In genomic region chr11:113411798-113412197, GRCm38 (mm10) we compare ENCODE assay signal across 26 mouse cellular contexts.
DNase-seq lines count a peak whose midpoint lies in the region; ATAC-seq lines count a peak whose summit lies in the region.
"Had no signal": no experiment of that assay in that cellular context is flagged by ENCODE, and none has a peak within 500 bp of the region (broad histone marks: within the 10 kb centered on the region; RNA-seq: fewer than 3 reads in every experiment).

No protein-coding gene starts in this region.

- WGBS in hindbrain, embryonic 13.5 days, result 82% methylated on average over 10 of the region's 10 CpGs
- 82% methylated on average over 10 of the region's 10 CpGs for WGBS in hindbrain, embryonic 11.5 days

- DNase-seq in frontal cortex, postnatal 10 days (ENCODE audit: low spot score in 2 of 2), result no peak
- DNase-seq in hindbrain, embryonic 11.5 days (ENCODE audit: low spot score), result no peak
- peak; percentile 59 for DNase-seq in retina, postnatal 1 day
- no peak for DNase-seq in retina, embryonic 14.5 days (ENCODE audit: low spot score)
- DNase-seq in urinary bladder, postnatal 36 days (ENCODE audit: low spot score in 2 of 2), result no peak
- DNase-seq: adrenal gland, postnatal 10 days; adrenal gland, postnatal 36 days; cerebellum, adult 18-20 months; cerebellum, adult 9-10 months; cerebellum, postnatal 14 days; gastrocnemius, adult 2 months; gastrocnemius, postnatal 36 days; heart, adult 2 months; heart, postnatal 14 days; heart, postnatal 4 days had no signal

- H3K27me3 ChIP-seq in hindbrain, embryonic 13.5 days, result no peaks in the 10 kb centered on the region
- H3K27me3 ChIP-seq in hindbrain, embryonic 11.5 days (ENCODE audit: control insufficient read depth, insufficient read depth, low read length), result no peaks in the 10 kb centered on the region
- H3K27me3 ChIP-seq: CH12.LX; embryonic facial prominence, embryonic 12.5 days; forebrain, embryonic 12.5 days; forebrain, embryonic 15.5 days; heart, embryonic 13.5 days; hindbrain, embryonic 15.5 days had no signal

- no peaks in the 10 kb centered on the region for H3K36me3 ChIP-seq in hindbrain, embryonic 13.5 days
- H3K36me3 ChIP-seq in hindbrain, embryonic 11.5 days (ENCODE audit: control insufficient read depth, insufficient read depth, low read length), result no peaks in the 10 kb centered on the region
- H3K36me3 ChIP-seq: embryonic facial prominence, embryonic 12.5 days; forebrain, embryonic 12.5 days; forebrain, embryonic 15.5 days; heart, embryonic 13.5 days; hindbrain, embryonic 15.5 days had no signal

- H3K4me2 ChIP-seq in hindbrain, embryonic 13.5 days, result no peak overlapping the region
- no peak overlapping the region for H3K4me2 ChIP-seq in hindbrain, embryonic 11.5 days (replicated peaks; ENCODE audit: low read depth, low read length)
- H3K4me2 ChIP-seq: embryonic facial prominence, embryonic 12.5 days; forebrain, embryonic 12.5 days; forebrain, embryonic 15.5 days; heart, embryonic 13.5 days; hindbrain, embryonic 15.5 days had no signal

- H3K9ac ChIP-seq in hindbrain, embryonic 13.5 days, result no peak overlapping the region
- H3K9ac ChIP-seq in hindbrain, embryonic 11.5 days (ENCODE audit: low read depth, low read length), result no peak overlapping the region
- H3K9ac ChIP-seq: embryonic facial prominence, embryonic 12.5 days; forebrain, embryonic 12.5 days; forebrain, embryonic 15.5 days; heart, embryonic 13.5 days; hindbrain, embryonic 15.5 days had no signal

- peaks cover 6% of the 10 kb centered on the region for H3K4me1 ChIP-seq in hindbrain, embryonic 13.5 days (replicated peaks)
- no peaks in the 10 kb centered on the region for H3K4me1 ChIP-seq in hindbrain, embryonic 11.5 days (replicated peaks; ENCODE audit: control insufficient read depth, insufficient read depth, low read length)
- H3K4me1 ChIP-seq: embryonic facial prominence, embryonic 12.5 days; forebrain, embryonic 12.5 days; forebrain, embryonic 15.5 days; heart, embryonic 10.5 days; heart, embryonic 13.5 days had no signal

- no peaks in the 10 kb centered on the region for H3K9me3 ChIP-seq in hindbrain, embryonic 13.5 days
- no peaks in the 10 kb centered on the region for H3K9me3 ChIP-seq in hindbrain, embryonic 11.5 days (ENCODE audit: control insufficient read depth, low read length)
- H3K9me3 ChIP-seq: embryonic facial prominence, embryonic 12.5 days; forebrain, embryonic 12.5 days; forebrain, embryonic 15.5 days; heart, embryonic 10.5 days; heart, embryonic 13.5 days; hindbrain, embryonic 15.5 days had no signal

- ATAC-seq in frontal cortex, adult (ENCODE audit: low TSS enrichment), result peak; percentile 62
- no peak for ATAC-seq in hindbrain, embryonic 13.5 days (ENCODE audit: low FRiP score)
- ATAC-seq in hindbrain, embryonic 11.5 days (ENCODE audit: low FRiP score), result no peak
- ATAC-seq: forebrain, embryonic 15.5 days; intestine, postnatal 0 days had no signal

- no peak overlapping the region for H3K4me3 ChIP-seq in hindbrain, embryonic 13.5 days
- no peak overlapping the region for H3K4me3 ChIP-seq in hindbrain, embryonic 11.5 days (ENCODE audit: low read depth, low read length)
- H3K4me3 ChIP-seq: embryonic facial prominence, embryonic 12.5 days; erythroblast, embryonic 14.5 days; forebrain, embryonic 12.5 days; forebrain, embryonic 15.5 days; gastrocnemius, adult 2 months; heart, adult 2 months; heart, embryonic 10.5 days; heart, embryonic 13.5 days; hindbrain, embryonic 15.5 days had no signal

- H3K27ac ChIP-seq in hindbrain, embryonic 13.5 days, result 0 out of 2 replicates have a peak overlapping the region, but pooled peaks have one; percentile 12
- no peak overlapping the region for H3K27ac ChIP-seq in hindbrain, embryonic 11.5 days (ENCODE audit: low read depth, low read length)
- H3K27ac ChIP-seq: embryonic facial prominence, embryonic 12.5 days; forebrain, embryonic 12.5 days; forebrain, embryonic 15.5 days; gastrocnemius, adult 2 months; heart, adult 2 months; heart, embryonic 10.5 days; heart, embryonic 13.5 days; hindbrain, embryonic 15.5 days had no signal
